Mouse (Mus musculus) heart, postnatal 0 days (tissue): ENCODE measurements around the gene Ppl. TPM values are rescaled to one million over a fixed set of nuclear protein-coding genes. Genes with fewer than 3 reads are reported as not detected.
A peak's percentile ranks its signal among the peaks of the same experiment; 100 is the strongest.

Experiments used
- ATAC-seq: fragments of 200-750 bp; cut with Nextera tagmentation; 2 replicates; pipeline ENCODE4 v1.8.0; 2017; ENCODE audit warnings: low read depth, moderate number of reproducible peaks, moderate library complexity; ENCODE audit not compliant: insufficient read depth
- DNase-seq: peaks from one replicate; pipeline ENCODE4 v3.0.0-alpha.2; 2016; ENCODE audit warnings: low spot score
- H3K27ac ChIP-seq: fragments of 300-500 bp; sonication (generic); 2 replicates; pipeline ENCODE4 v1.5.1; 2014; ENCODE audit warnings: low read depth, mild to moderate bottlenecking
- H3K27me3 ChIP-seq: fragments of 300-500 bp; sonication (generic); 2 replicates; pipeline ENCODE4 v1.6.1; 2014; ENCODE audit warnings: low read length, mixed read lengths; ENCODE audit not compliant: control insufficient read depth, insufficient read depth
- H3K36me3 ChIP-seq: fragments of 300-500 bp; sonication (generic); replicated peaks from 2 replicates; pipeline ENCODE4 v1.6.1; 2014; ENCODE audit warnings: low read length, mixed read lengths; ENCODE audit not compliant: control insufficient read depth, insufficient read depth
- H3K4me1 ChIP-seq: fragments of 300-500 bp; sonication (generic); 2 replicates; pipeline ENCODE4 v1.6.1; 2014; ENCODE audit warnings: antibody characterized with exemption; ENCODE audit not compliant: control insufficient read depth, insufficient read depth
- H3K4me2 ChIP-seq: fragments of 300-500 bp; sonication (generic); 2 replicates; pipeline ENCODE4 v1.6.1; 2014; ENCODE audit warnings: low read depth, mild to moderate bottlenecking, low read length, moderate library complexity
- H3K4me3 ChIP-seq: fragments of 300-500 bp; sonication (generic); 2 replicates; pipeline ENCODE4 v1.5.1; 2014; ENCODE audit warnings: low read depth, low read length
- H3K9ac ChIP-seq: fragments of 300-500 bp; sonication (generic); replicated peaks from 2 replicates; pipeline ENCODE4 v1.6.1; 2014; ENCODE audit warnings: low read depth, low read length, mixed read lengths
- H3K9me3 ChIP-seq: fragments of 300-500 bp; sonication (generic); replicated peaks from 2 replicates; pipeline ENCODE4 v1.6.1; 2016; ENCODE audit warnings: low read length; ENCODE audit not compliant: control insufficient read depth
- CTCF ChIP-seq: IDR thresholded peaks from 2 replicates; pipeline ENCODE4 v1.5.1; 2016; ENCODE audit warnings: antibody characterized with exemption, control low read depth, low read depth
- EP300 ChIP-seq: IDR thresholded peaks from 2 replicates; pipeline ENCODE4 v1.6.1; 2016; ENCODE audit warnings: antibody characterized with exemption, low read depth
- WGBS: fragments of 180-500 bp; shearing (Covaris S2); extraction: QIAGEN DNeasy Blood & Tissue Kit; methylation state at CpG from one replicate; pipeline ENCODE4 v1.1.7; 2014; 5-methylcytosine and 5-hydroxymethylcytosine counted together
- polyA plus RNA-seq: library from polyadenylated mRNA; unstranded; fragments of >200 nt; fragmentation: Nextera tagmentation; extraction: Ambion mirVana; gene quantifications from 2 replicates; pipeline ENCODE4 v1.2.1, GENCODE M21; 2015
- total RNA-seq: library from RNA; depleted of rRNA; stranded (reverse); fragments of >200 nt; gene quantifications from 2 replicates; pipeline ENCODE4 v1.2.3, GENCODE M21; 2014; ENCODE audit warnings: low replicate concordance

Gene Ppl
- total and polyA plus RNA-seq, 2 experiments from 2014 or later, result 1.00 to 2.4 TPM

DNA sequence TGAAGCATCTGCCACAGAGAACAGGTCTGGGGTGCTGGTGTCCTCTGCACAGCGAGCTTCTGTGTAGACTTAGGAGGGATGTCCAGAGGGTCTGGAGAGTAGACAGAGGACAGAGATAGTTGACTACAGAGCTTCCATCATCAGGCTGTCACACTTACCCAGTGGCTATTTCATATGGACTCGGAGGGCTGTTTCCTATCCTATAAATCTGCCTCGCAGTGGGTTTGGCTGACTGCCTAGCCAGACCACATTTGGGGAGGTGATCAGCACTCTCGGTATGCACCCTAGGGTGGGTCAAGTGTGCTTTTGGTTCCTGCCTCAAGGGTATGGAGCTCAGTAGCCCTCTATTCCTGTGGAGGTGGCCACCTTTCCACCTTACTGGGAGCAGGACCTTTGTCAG is 47.0 kb downstream of the Ppl start:
- no peak for DNase-seq
- Histone ChIP-seq H3K9me3 (no peaks in the 10 kb centered on the region), H3K9ac (no peak overlapping the region), H3K36me3 (peaks cover 75% of the 10 kb centered on the region), H3K4me2 (no peak overlapping the region), H3K4me3 (no peak overlapping the region), H3K4me1 (no peaks in the 10 kb centered on the region), H3K27ac (no peak overlapping the region), H3K27me3 (no peaks in the 10 kb centered on the region)
- TF ChIP-seq EP300 (no peak), CTCF (no peak)
- ATAC-seq, result no peak
- 77% methylated on average over 4 of the region's 4 CpGs for WGBS

DNA sequence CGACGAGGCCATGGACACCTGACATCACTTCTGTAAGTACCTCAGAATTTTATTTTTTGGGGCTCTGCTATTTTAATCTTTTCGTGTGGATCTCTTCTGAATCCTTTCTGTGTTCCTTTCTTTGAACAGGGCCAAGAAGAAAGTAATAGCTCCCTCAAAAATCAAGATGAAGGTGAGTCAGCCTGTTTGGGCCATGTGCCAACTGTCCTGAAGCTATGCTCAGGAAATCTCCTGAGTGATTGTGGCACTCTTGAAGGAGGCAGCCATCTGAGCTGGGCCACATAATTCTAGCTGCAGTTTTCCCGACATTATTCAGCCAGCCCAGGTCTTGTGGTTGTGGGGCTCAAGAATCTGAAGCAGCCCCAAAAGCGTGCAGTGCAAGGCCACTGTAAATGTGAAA is 57.9 kb downstream of the Ppl start:
- Histone ChIP-seq H3K4me1 (no peaks in the 10 kb centered on the region), H3K9me3 (no peaks in the 10 kb centered on the region), H3K4me3 (no peak overlapping the region), H3K27me3 (no peaks in the 10 kb centered on the region), H3K9ac (no peak overlapping the region), H3K4me2 (no peak overlapping the region), H3K27ac (no peak overlapping the region), H3K36me3 (peaks cover 90% of the 10 kb centered on the region)
- no peak for DNase-seq
- no peak for TF ChIP-seq EP300
- no peak for TF ChIP-seq CTCF
- 82% methylated on average over 5 of the region's 5 CpGs for WGBS
- ATAC-seq, result no peak

GRCm38 (mm10) chr16:5071974-5072373 is 60.2 kb downstream of the Ppl start:
- DNase-seq (no peak), ATAC-seq (no peak)
- no peak overlapping the region; the same call in 1 of the 2 replicates for H3K9ac ChIP-seq
- peaks cover 89% of the 10 kb centered on the region for H3K36me3 ChIP-seq
- TF ChIP-seq EP300 (no peak), CTCF (no peak)
- H3K9me3 ChIP-seq, result no peaks in the 10 kb centered on the region
- H3K4me3 ChIP-seq, result no peak overlapping the region
- no peak overlapping the region for H3K4me2 ChIP-seq
- WGBS, result 95% methylated on average over 7 of the region's 7 CpGs
- H3K4me1 ChIP-seq, result no peaks in the 10 kb centered on the region
- H3K27ac ChIP-seq, result no peak overlapping the region
- H3K27me3 ChIP-seq, result no peaks in the 10 kb centered on the region

GRCm38 (mm10) chr16:5070321-5070720 is 61.9 kb downstream of the Ppl start:
- no peaks in the 10 kb centered on the region for H3K4me1 ChIP-seq
- DNase-seq (no peak), ATAC-seq (no peak)
- TF ChIP-seq EP300, result no peak
- TF ChIP-seq CTCF, result no peak
- H3K4me3 ChIP-seq, result no peak overlapping the region
- no peaks in the 10 kb centered on the region for H3K27me3 ChIP-seq
- H3K4me2 ChIP-seq, result no peak overlapping the region
- peaks cover 85% of the 10 kb centered on the region for H3K36me3 ChIP-seq
- H3K9me3 ChIP-seq, result no peaks in the 10 kb centered on the region
- WGBS, result 55% methylated on average over 3 of the region's 3 CpGs
- no peak overlapping the region for H3K9ac ChIP-seq
- no peak overlapping the region for H3K27ac ChIP-seq

- no peak for DNase-seq
- Histone ChIP-seq H3K36me3 (peaks cover 65% of the 10 kb centered on the region), H3K9ac (no peak overlapping the region), H3K4me3 (no peak overlapping the region), H3K27ac (no peak overlapping the region), H3K4me2 (no peak overlapping the region), H3K27me3 (no peaks in the 10 kb centered on the region), H3K9me3 (no peaks in the 10 kb centered on the region), H3K4me1 (no peaks in the 10 kb centered on the region)
- ATAC-seq, result no peak
- WGBS, result 85% methylated on average over 4 of the region's 4 CpGs
- TF ChIP-seq CTCF, result no peak
These were observed 68.7 kb downstream of the Ppl start for GRCm38 (mm10) chr16:5063472-5063871.

DNA sequence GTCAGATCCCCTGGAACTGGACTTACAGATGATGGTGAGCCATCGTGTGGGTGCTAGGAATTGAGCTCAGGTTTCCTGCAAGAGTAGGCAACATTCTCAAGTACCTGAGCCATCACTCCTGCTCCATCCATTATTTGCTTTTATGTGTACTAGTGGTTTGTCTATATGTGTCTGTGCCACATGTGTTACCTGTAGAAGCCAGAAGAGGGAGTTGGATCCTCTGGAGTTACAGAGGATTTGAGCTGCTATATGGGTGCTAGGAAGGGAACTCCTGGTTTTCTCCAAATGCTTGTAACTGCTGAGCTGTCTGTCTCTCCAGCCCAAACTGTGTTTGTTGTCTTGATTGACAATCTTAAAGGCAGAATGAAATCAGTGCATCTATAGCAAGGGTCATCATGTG is 74.1 kb downstream of the Ppl start:
- DNase-seq (no peak), ATAC-seq (no peak; the same call in 1 of the 2 replicates)
- Histone ChIP-seq H3K4me3 (no peak overlapping the region), H3K9me3 (no peaks in the 10 kb centered on the region), H3K36me3 (peaks cover 56% of the 10 kb centered on the region), H3K4me1 (no peaks in the 10 kb centered on the region), H3K9ac (no peak overlapping the region), H3K4me2 (no peak overlapping the region), H3K27me3 (no peaks in the 10 kb centered on the region), H3K27ac (no peak overlapping the region)
- 87% methylated on average over 1 of the region's 1 CpGs for WGBS
- no peak for TF ChIP-seq EP300
- TF ChIP-seq CTCF, result peak; percentile 58
